ENCODE assay signal across 15 mouse cellular contexts in genomic region chr8:45621576-45622178, GRCm38 (mm10).
DNase-seq lines count a peak whose midpoint lies in the region; TF ChIP-seq lines count a peak whose summit lies in the region.
"Had no signal": no experiment of that assay in that cellular context is flagged by ENCODE, and none has a peak within 500 bp of the region (broad histone marks: within the 10 kb centered on the region; RNA-seq: fewer than 3 reads in every experiment).

No protein-coding gene starts in this region.

- H3K4me1 ChIP-seq in testis, adult 2 months (ENCODE audit: control insufficient read depth, insufficient read depth, low read length), result no peaks in the 10 kb centered on the region; the same call in 1 of the 2 replicates

- no peak overlapping the region; the same call in 1 of the 2 replicates for H3K27ac ChIP-seq in testis, adult 2 months (ENCODE audit: control insufficient read depth, insufficient read depth, low read depth, low read length)
- H3K27ac ChIP-seq: hindbrain, postnatal 0 days; midbrain, embryonic 15.5 days had no signal

- H3K36me3 ChIP-seq in testis, adult 2 months (ENCODE audit: control insufficient read depth, insufficient read depth, low read length), result no peaks in the 10 kb centered on the region
- H3K36me3 ChIP-seq: midbrain, embryonic 15.5 days had no signal

- H3K4me3 ChIP-seq in testis, adult 2 months (ENCODE audit: control insufficient read depth, low read depth, low read length), result peak overlapping the region; percentile 17; the same call in 1 of the 2 replicates
- H3K4me3 ChIP-seq: midbrain, embryonic 15.5 days had no signal

- DNase-seq in adrenal gland, postnatal 10 days, result peak; percentile 40
- no peak for DNase-seq in adrenal gland, adult 8-10 months
- DNase-seq in testis, postnatal 10 days (ENCODE audit: low spot score), result no peak
- DNase-seq in kidney, postnatal 36 days, result peak; percentile 21 to 33
- no peak for DNase-seq in adipocyte (ENCODE audit: low spot score)
- DNase-seq in yolk sac, embryonic 10.5 days (ENCODE audit: low spot score), result no peak
- DNase-seq in left cerebral cortex, adult 11 months (ENCODE audit: low spot score), result no peak
- DNase-seq: cerebellum, adult 8-10 months; lung, adult 18-20 months; lung, postnatal 4 days; spleen, adult 18-20 months; thymus, adult 2 months had no signal

- TF ChIP-seq POLR2A in testis, adult 2 months (IDR thresholded peaks at IDR 0.05; ENCODE audit: control insufficient read depth, low read depth, low read length), result no peak

- H3K27me3 ChIP-seq in testis, adult 2 months (ENCODE audit: control insufficient read depth, insufficient read depth, low read length), result no peaks in the 10 kb centered on the region
- H3K27me3 ChIP-seq: midbrain, embryonic 15.5 days had no signal

- TF ChIP-seq CTCF in testis, adult 2 months (IDR thresholded peaks at IDR 0.05; ENCODE audit: control insufficient read depth, insufficient read depth, insufficient replicate concordance, low read depth, low read length), result no peak

Comparison
In these comparisons a context has a peak if more than half of its experiments do, and no peak if none do; other contexts are left out.
1. DNase-seq: peak in adrenal gland, postnatal 10 days (single experiment) and kidney, postnatal 36 days (2 of 2); none in adrenal gland, adult 8-10 months (single experiment), testis, postnatal 10 days (single experiment), adipocyte (single experiment), yolk sac, embryonic 10.5 days (single experiment) and left cerebral cortex, adult 11 months (single experiment).